Mouse (Mus musculus): ENCODE measurements around the gene Calcoco1. TPM values are rescaled to one million over a fixed set of nuclear protein-coding genes. Genes with fewer than 3 reads are reported as not detected.

The Calcoco1 gene
- polyA plus RNA-seq, 1 experiment from 2014 or later: 33.1 TPM

DNA sequence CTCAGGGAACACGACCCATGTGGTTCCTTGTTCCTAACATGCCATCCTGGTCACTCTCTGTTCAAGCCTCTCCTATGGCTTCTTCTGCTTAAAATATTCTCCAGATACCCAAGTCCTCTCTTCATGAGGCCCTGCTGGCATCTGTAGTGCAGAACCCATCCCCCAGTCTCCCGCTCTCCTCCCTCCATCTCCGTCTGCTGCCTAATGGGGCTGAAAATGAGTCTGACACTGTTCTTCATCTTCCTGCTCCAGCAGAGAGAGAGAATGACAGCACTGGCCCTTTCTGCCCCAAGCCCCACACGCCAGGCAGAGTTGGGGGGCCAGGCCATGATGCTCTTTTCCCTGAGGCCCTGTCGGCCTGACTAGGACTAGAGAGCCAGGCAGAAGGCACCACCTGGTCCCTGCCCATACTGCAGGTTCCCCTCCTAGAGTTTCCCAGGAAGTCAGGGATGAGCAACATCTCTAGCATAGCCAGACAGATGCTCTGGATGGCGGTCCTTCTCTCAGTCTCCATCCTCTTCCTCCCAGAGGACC lies 14.2 kb downstream of the Calcoco1 start:
- Histone ChIP-seq H3K36me3 (replicated peaks; ENCODE audit: control insufficient read depth, insufficient read depth) (peaks cover 59% of the 10 kb centered on the region), H3K27ac (peak overlapping the region; percentile 71), H3K9me3 (ENCODE audit: control insufficient read depth, low read length) (no peaks in the 10 kb centered on the region), H3K27me3 (ENCODE audit: control insufficient read depth, insufficient read depth, low read length) (peaks cover 7% of the 10 kb centered on the region; the same call in 1 of the 2 replicates), H3K4me2 (replicated peaks) (no peak overlapping the region), H3K4me1 (replicated peaks; ENCODE audit: control insufficient read depth, insufficient read depth, low read length) (peaks cover 22% of the 10 kb centered on the region), H3K9ac (no peak overlapping the region), H3K4me3 (replicated peaks; ENCODE audit: low read length) (no peak overlapping the region)
- no peak for DNase-seq (ENCODE audit: low spot score)
- ATAC-seq (ENCODE audit: low FRiP score): peak; percentile 42; the same call in 1 of the 2 replicates
- whole genome bisulfite sequencing: 50% methylated on average over 6 of the region's 6 CpGs

DNA sequence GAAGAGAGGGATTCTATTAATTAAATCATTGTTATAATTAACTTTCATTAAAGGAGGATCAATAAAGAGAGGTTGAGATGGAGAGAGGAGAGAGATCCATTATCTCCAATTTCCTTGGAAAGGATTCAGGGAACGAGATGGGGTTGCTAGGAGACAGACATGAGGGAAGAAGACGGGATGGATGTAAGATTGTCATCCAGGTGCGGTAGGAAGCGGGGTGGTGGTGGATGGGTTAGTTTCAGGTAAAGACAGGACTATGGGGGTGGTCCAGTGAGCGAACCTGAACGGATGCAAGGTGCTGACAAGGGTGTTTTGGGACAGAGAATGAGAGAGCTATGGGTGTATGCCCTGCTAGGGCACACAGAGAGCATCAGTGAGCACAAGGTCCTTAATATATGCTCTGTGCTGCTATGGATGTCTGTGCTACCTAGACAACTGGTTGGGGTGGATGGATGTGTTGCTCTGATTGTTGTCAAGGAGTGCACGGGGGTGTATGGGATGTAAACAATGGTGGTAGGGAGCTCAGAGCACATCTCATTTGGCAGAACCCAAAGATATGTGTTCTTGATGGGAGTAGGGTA lies 16.0 kb downstream of the Calcoco1 start:
- Histone ChIP-seq H3K4me1 (replicated peaks; ENCODE audit: control insufficient read depth, insufficient read depth, low read length) (peaks cover 22% of the 10 kb centered on the region), H3K9me3 (ENCODE audit: control insufficient read depth, low read length) (no peaks in the 10 kb centered on the region), H3K4me2 (replicated peaks) (no peak overlapping the region), H3K9ac (no peak overlapping the region; the same call in 1 of the 2 replicates), H3K36me3 (replicated peaks; ENCODE audit: control insufficient read depth, insufficient read depth) (peaks cover 42% of the 10 kb centered on the region), H3K4me3 (replicated peaks; ENCODE audit: low read length) (no peak overlapping the region), H3K27ac (peak overlapping the region; percentile 80), H3K27me3 (ENCODE audit: control insufficient read depth, insufficient read depth, low read length) (peaks cover 8% of the 10 kb centered on the region; the same call in 1 of the 2 replicates)
- ATAC-seq (ENCODE audit: low FRiP score) (peak; percentile 32; the same call in 1 of the 2 replicates), DNase-seq (ENCODE audit: low spot score) (no peak)
- whole genome bisulfite sequencing: 57% methylated on average over 7 of the region's 7 CpGs

DNA sequence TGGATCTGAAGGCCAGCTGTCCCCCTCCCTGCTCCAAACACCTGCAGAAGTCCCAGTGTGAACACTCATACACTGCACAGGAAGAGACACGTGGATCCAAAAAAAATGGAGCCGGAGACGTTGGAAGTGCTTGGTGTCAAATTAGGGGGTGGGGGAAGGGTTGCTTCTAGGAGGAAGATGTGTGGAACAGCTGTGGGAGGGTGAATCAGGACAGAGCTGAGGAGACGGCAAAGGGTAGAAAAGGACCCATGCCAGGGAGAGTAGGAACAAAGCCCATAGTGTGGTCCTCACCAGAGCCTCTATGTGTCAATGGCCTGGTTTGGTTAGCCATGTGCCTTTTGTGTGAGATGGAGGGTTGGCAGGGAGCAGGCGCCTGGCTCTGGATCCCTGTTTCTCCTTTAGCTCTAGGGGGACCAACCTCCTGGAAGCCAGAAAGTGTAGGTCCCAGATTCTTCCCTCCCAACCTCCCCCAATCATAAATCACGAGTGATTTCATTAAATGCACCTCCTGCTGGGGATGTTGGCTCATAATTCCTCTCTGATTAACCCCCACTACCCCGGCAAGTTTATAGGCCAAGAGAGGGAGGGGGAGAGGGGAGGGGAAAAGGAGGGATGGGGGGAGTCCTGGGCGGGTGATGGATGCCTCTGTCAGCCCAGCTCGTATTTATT lies 16.6 kb downstream of the Calcoco1 start:
- no peak overlapping the region for H3K4me3 ChIP-seq (replicated peaks; ENCODE audit: low read length)
- peak overlapping the region; percentile 80 for H3K27ac ChIP-seq
- peaks cover 35% of the 10 kb centered on the region for H3K36me3 ChIP-seq (replicated peaks; ENCODE audit: control insufficient read depth, insufficient read depth)
- peaks cover 22% of the 10 kb centered on the region for H3K4me1 ChIP-seq (replicated peaks; ENCODE audit: control insufficient read depth, insufficient read depth, low read length)
- ATAC-seq (ENCODE audit: low FRiP score): peak; percentile 55; the same call in 1 of the 2 replicates
- no peak overlapping the region for H3K4me2 ChIP-seq (replicated peaks)
- DNase-seq (ENCODE audit: low spot score): peak; percentile 62
- H3K27me3 ChIP-seq (ENCODE audit: control insufficient read depth, insufficient read depth, low read length): peaks cover 8% of the 10 kb centered on the region; the same call in 1 of the 2 replicates
- H3K9me3 ChIP-seq (ENCODE audit: control insufficient read depth, low read length): no peaks in the 10 kb centered on the region
- 32% methylated on average over 9 of the region's 9 CpGs for whole genome bisulfite sequencing
- H3K9ac ChIP-seq: no peak overlapping the region

- no peak overlapping the region for H3K4me2 ChIP-seq (replicated peaks)
- H3K9me3 ChIP-seq (ENCODE audit: control insufficient read depth, low read length): no peaks in the 10 kb centered on the region
- H3K36me3 ChIP-seq (replicated peaks; ENCODE audit: control insufficient read depth, insufficient read depth): peaks cover 30% of the 10 kb centered on the region
- WGBS: 76% methylated on average over 5 of the region's 5 CpGs
- DNase-seq (ENCODE audit: low spot score) (no peak), ATAC-seq (ENCODE audit: low FRiP score) (0 out of 2 replicates have a peak, but pooled peaks have one; percentile 22)
- peak overlapping the region; percentile 80 for H3K27ac ChIP-seq
- H3K4me1 ChIP-seq (replicated peaks; ENCODE audit: control insufficient read depth, insufficient read depth, low read length): peaks cover 22% of the 10 kb centered on the region
- H3K9ac ChIP-seq: no peak overlapping the region
- H3K27me3 ChIP-seq (ENCODE audit: control insufficient read depth, insufficient read depth, low read length): peaks cover 10% of the 10 kb centered on the region
- H3K4me3 ChIP-seq (replicated peaks; ENCODE audit: low read length): no peak overlapping the region
Measured at GRCm38 (mm10) chr15:102704806-102705205, 17.2 kb downstream of the Calcoco1 start.

- H3K9me3 ChIP-seq (ENCODE audit: control insufficient read depth, low read length): no peaks in the 10 kb centered on the region
- WGBS: 88% methylated on average over 3 of the region's 3 CpGs
- ATAC-seq (ENCODE audit: low FRiP score) (no peak), DNase-seq (ENCODE audit: low spot score) (no peak)
- H3K27me3 ChIP-seq (ENCODE audit: control insufficient read depth, insufficient read depth, low read length): peaks cover 26% of the 10 kb centered on the region
- H3K4me3 ChIP-seq (replicated peaks; ENCODE audit: low read length): no peak overlapping the region
- peaks cover 11% of the 10 kb centered on the region for H3K36me3 ChIP-seq (replicated peaks; ENCODE audit: control insufficient read depth, insufficient read depth)
- H3K27ac ChIP-seq: no peak overlapping the region
- peaks cover 19% of the 10 kb centered on the region for H3K4me1 ChIP-seq (replicated peaks; ENCODE audit: control insufficient read depth, insufficient read depth, low read length)
- H3K4me2 ChIP-seq (replicated peaks): no peak overlapping the region
- H3K9ac ChIP-seq: no peak overlapping the region
Measured at GRCm38 (mm10) chr15:102702972-102703371, 19.0 kb downstream of the Calcoco1 start.

DNA sequence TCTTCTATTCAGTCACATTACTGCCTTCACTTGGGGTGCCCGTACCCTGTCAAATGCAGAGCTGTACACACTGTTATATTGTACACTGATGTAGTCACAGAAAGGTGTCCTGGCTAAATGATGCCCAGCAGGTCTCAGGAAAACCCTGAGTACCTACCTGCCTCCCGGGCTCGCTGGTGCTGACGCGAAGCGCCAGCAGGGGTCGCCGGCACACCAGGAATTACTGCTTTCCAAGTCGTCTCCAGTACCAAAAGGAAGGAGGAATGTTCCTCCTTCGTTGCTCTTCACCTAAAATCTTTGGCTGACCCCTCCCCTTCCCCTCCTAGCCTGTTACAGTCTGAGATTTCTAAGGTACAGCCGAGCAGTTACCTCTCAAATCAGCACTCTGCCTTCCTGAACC lies 23.8 kb downstream of the Calcoco1 start:
- Histone ChIP-seq H3K36me3 (replicated peaks; ENCODE audit: control insufficient read depth, insufficient read depth) (no peaks in the 10 kb centered on the region), H3K4me2 (replicated peaks) (no peak overlapping the region), H3K4me3 (replicated peaks; ENCODE audit: low read length) (no peak overlapping the region), H3K27me3 (ENCODE audit: control insufficient read depth, insufficient read depth, low read length) (peaks cover 70% of the 10 kb centered on the region), H3K4me1 (replicated peaks; ENCODE audit: control insufficient read depth, insufficient read depth, low read length) (peaks cover 14% of the 10 kb centered on the region), H3K9ac (no peak overlapping the region), H3K27ac (no peak overlapping the region), H3K9me3 (ENCODE audit: control insufficient read depth, low read length) (no peaks in the 10 kb centered on the region)
- ATAC-seq (ENCODE audit: low FRiP score): peak; percentile 11; the same call in 1 of the 2 replicates
- WGBS: 2% methylated on average over 11 of the region's 11 CpGs
- DNase-seq (ENCODE audit: low spot score): peak; percentile 79

DNA sequence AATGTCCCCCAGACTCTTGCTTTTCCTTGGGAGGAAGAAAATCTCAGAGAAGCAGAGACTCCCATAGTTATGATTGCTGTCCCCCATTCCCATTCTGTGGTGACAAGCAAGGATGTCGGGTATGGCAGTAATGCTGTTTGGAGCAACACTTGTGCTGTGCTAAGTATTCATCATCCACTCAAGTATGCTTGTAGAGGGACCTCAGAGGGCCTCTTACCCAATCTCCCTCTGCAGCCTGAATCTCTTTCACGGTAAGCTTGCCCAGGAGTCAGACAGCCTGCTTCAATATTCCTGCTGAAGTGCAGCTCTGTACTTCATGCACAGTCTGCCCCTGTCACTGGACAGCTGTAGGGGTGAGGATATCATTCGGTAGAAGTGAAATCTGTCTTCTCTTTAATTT lies 25.1 kb downstream of the Calcoco1 start:
- Histone ChIP-seq H3K4me3 (replicated peaks; ENCODE audit: low read length) (no peak overlapping the region), H3K36me3 (replicated peaks; ENCODE audit: control insufficient read depth, insufficient read depth) (no peaks in the 10 kb centered on the region), H3K4me2 (replicated peaks) (no peak overlapping the region), H3K9ac (no peak overlapping the region), H3K27me3 (ENCODE audit: control insufficient read depth, insufficient read depth, low read length) (peaks cover 70% of the 10 kb centered on the region), H3K27ac (no peak overlapping the region), H3K9me3 (ENCODE audit: control insufficient read depth, low read length) (no peaks in the 10 kb centered on the region), H3K4me1 (replicated peaks; ENCODE audit: control insufficient read depth, insufficient read depth, low read length) (peaks cover 24% of the 10 kb centered on the region)
- no peak for ATAC-seq (ENCODE audit: low FRiP score)
- DNase-seq (ENCODE audit: low spot score): no peak
- WGBS: 48% methylated on average over 3 of the region's 3 CpGs

DNA sequence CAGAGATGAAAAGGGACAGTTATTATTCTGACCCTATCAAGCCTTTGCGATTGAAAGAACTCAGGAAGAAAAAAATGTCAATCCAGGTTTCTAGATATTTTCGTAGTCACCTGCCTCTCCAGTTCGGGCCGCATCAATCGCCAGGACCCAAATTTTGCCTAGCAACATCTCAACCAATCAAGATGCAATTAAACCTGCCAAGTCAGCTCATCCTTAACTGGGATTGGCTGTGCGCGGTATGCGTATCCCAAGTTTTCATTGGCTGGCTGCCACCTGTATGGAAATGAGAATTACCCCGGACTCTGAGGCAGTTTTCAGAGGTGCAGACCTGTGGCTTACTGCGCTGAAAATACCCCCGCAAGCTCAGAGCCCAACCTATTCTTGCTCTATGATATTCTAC lies 28.4 kb downstream of the Calcoco1 start:
- DNase-seq (ENCODE audit: low spot score) (peak; percentile 84), ATAC-seq (ENCODE audit: low FRiP score) (peak; percentile 59)
- H3K4me2 ChIP-seq (replicated peaks): peak overlapping the region; percentile 64
- no peaks in the 10 kb centered on the region for H3K9me3 ChIP-seq (ENCODE audit: control insufficient read depth, low read length)
- peak overlapping the region; percentile 83 for H3K27ac ChIP-seq
- WGBS: under 1% methylated on average over 11 of the region's 11 CpGs
- H3K36me3 ChIP-seq (replicated peaks; ENCODE audit: control insufficient read depth, insufficient read depth): no peaks in the 10 kb centered on the region
- H3K4me3 ChIP-seq (replicated peaks; ENCODE audit: low read length): peak overlapping the region; percentile 38
- peaks cover 26% of the 10 kb centered on the region for H3K4me1 ChIP-seq (replicated peaks; ENCODE audit: control insufficient read depth, insufficient read depth, low read length)
- peak overlapping the region; percentile 59 for H3K9ac ChIP-seq
- H3K27me3 ChIP-seq (ENCODE audit: control insufficient read depth, insufficient read depth, low read length): peaks cover 70% of the 10 kb centered on the region

DNA sequence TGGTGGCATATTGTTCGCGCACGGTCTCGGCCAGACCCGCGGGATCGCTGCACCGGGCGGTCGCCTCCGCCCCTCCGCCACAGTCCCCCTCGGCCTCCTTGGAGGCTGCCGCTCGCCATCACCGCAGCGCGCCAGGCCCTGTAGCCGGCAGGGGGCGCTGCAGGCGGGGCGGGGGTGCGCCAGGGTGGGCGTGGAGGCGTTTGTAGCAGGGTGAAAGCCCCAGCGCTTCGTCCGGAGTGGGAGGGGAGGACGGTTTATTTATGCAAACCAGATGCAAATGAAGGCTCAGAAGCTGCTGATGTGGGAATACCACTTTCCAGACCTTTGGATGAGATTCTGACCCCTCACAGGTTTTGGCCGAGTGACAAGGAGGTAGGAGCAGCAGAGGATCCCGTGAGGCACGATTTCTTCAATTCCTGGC lies 29.0 kb downstream of the Calcoco1 start:
- DNase-seq (ENCODE audit: low spot score): peak; percentile 83
- Histone ChIP-seq H3K4me2 (replicated peaks) (peak overlapping the region; percentile 64), H3K4me3 (replicated peaks; ENCODE audit: low read length) (peak overlapping the region; percentile 38), H3K9ac (peak overlapping the region; percentile 59), H3K9me3 (ENCODE audit: control insufficient read depth, low read length) (no peaks in the 10 kb centered on the region), H3K36me3 (replicated peaks; ENCODE audit: control insufficient read depth, insufficient read depth) (no peaks in the 10 kb centered on the region), H3K27ac (peak overlapping the region; percentile 83), H3K4me1 (replicated peaks; ENCODE audit: control insufficient read depth, insufficient read depth, low read length) (peaks cover 26% of the 10 kb centered on the region), H3K27me3 (ENCODE audit: control insufficient read depth, insufficient read depth, low read length) (peaks cover 67% of the 10 kb centered on the region)
- under 1% methylated on average over 32 of the region's 32 CpGs for whole genome bisulfite sequencing
- ATAC-seq (ENCODE audit: low FRiP score): peak; percentile 61
